Mouse (Mus musculus): ENCODE measurements around the gene Phkg2.

Gene Phkg2

DNA sequence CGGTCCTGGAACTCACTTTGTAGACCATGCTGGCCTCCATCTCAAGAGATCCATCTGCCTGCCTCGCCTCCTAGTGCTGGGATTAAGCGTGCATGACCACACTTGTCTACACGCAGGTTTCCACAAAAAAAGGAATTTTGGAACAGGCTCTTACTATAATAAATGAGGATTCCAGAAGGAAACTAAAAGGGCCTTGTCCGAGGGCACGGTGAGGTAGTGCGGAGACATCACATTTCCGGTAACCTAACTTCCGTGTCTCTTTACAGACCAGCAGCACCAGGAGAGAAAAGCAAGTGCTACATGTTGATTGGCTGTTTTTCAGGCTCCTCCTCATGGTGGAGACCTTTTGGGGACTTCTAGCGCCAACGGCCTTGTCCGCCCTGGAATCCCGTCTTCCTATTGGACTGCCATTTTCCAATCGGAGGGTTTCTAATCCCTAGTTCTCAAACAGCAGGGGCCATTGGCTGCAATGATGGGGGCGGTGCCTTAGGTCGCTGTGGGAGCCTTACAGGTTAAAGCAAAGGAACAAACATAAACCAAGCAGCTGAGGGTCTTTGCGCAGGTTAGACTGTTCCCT is at the start of gene Phkg2:
TSS of gene Phkg2 (plus strand) at position 446 of the 577 bp plus-strand sequence.
- peak; percentile 99 for DNase-seq (ENCODE audit: low read depth, low spot score)

DNA sequence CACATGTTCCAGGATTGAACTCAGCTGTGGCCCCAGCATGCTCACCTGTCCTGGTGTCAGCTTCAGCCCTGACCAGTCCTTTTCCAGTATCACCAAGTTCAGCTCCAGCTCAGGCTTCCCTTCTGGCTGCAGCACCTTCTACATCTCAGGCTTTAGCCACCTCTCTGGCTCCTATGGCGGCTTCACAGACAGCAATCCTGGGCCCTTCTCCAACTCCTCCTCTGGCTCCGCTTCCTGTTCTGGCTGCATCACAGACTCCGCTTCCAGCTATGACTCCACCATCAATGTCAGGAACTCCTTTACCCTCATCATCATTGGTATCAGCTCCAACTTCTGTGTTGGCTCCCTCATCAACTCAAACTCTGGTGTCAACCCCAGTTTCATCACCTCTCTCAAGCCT is 31.5 kb upstream of the Phkg2 start:
- DNase-seq (ENCODE audit: low read depth, low spot score), result no peak

DNA sequence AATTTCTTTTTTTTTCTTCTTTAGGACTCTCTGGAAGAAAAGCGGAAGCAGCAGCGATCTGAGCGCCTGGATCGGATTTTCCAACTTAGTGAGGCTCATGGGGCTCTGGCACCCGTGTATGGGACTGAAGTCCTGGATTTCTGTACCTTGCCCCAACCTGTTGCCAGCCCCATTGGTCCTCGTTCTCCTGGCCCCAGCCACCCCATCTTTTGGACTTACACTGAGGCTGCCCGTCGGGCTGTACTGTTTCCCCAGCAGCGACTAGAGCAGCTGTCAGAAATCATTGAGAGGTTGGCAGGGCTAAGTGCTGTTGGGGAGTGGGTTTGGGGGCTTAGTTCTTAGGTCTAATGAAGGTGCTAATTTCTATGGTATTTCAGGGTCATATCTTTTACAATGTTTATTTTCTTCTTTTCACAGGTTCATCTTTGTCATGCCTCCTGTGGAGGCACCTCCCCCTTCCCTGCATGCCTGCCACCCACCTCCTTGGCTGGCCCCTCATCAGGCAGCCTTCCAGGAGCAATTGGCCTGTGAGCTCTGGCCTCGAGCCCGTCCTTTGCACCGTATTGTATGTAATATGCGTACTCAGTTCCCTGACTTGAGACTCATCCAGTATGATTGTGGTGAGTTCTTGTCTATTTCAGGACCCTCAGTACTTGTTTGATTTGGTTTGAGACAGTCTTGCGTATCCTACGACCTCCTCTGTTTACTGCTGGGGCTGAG is 23.9 kb upstream of the Phkg2 start:
- DNase-seq (ENCODE audit: low read depth, low spot score), result no peak

DNA sequence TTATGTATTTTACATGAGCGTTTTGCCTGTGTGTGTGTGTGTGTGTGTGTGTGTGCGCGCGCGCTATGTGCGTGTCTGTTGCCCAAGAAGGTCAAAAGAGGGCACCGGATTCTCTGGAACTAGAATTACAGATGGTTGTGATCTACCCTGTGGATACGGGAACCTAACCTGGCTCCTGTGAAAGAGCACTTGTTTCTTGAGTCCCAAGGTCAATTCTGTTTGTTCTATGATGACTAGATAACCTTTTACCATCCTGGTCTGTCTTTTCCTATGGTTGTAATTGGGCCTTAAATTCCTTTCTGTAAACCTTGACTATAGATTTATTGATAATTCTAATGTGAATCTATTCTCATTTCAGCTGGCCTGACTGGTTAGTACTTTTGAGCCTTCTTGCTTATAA is 21.6 kb upstream of the Phkg2 start:
- DNase-seq (ENCODE audit: low read depth, low spot score), result no peak

DNA sequence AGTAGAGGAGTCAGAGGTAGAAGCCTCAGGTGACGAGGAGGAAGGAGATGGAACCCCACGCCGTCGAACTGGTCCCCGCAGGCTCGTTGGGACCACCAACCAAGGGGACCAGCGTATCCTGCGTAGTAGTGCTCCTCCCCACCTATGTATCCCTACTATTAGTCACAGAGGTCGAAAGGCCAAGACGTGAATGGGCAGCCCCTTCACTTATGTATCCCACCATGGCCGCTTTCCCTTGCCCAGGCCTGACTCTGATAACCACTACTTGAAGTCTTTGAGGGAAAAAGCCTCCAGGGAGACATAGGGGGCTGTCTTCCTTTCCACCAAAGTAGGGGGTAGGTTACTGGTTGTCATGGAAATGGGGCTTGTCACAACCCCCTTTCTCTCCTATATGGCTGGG is 12.6 kb upstream of the Phkg2 start:
- DNase-seq (ENCODE audit: low read depth, low spot score), result peak; percentile 28

DNA sequence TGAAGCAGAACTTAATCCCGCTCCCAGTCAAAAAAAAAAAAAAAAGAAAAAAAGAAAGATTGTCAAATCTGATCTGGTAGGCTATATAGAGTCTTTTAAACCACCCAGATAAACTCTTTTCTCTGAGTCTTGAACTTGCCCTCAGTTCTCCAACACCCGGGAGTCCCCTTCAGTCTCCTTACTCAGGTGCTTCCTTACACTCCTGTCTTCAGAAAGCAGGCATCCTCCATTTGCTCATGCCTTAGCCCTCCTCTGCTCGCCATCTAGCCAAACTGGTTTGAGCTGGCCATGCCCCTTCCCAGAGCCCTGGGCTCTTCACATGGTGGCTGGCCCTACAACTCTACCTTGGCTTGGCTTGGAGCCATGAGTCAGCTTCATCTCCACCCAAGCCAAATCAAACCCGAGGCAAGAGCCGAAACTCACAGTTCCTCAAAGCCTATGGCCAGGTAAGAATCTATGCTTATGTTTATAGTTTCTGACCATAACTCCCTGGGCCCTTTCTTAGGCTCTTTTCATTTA is 11.7 kb upstream of the Phkg2 start, which contains the start of gene Tmem265:
TSS of gene Tmem265 (plus strand) at position 51 of the 519 bp plus-strand sequence.
- peak; percentile 14 for DNase-seq (ENCODE audit: low read depth, low spot score)

DNA sequence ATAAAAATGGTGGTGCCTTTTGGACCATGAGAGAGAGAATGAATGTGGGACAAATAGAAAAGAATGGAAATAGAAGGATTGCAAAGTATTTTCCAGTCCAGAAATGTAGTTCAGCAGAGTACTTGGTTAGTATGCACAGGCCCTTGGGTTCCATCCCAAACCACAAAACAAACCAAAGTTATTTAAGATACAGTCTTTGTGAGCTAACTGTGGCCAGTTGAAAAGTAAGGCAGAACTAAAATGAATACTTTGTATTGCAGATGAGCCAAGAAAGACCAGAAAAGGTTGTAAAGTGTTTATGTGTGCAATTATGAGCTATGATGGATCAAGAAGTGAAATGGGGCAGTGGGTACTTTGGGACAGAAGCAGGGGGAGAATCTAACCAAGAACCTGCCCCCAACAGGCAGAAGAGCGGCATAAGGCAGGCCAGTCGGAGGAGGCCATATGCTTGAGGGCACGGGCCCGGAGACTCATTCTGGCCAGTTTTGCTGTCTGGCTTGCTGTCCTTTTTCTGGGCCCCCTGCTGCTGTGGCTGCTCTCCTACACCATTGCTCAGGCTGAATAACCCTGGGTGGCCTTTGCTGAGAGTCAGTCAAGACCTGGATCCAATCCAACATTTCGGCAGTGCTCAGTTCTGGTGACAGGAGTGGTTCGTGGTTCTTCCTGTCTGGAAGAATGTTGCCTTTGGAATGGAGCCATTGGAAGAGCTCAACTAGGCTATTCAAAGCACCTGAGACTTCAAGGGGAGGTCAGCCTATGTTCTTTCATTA is 8.6 kb upstream of the Phkg2 start:
- peak; percentile 26 for DNase-seq (ENCODE audit: low read depth, low spot score)

DNA sequence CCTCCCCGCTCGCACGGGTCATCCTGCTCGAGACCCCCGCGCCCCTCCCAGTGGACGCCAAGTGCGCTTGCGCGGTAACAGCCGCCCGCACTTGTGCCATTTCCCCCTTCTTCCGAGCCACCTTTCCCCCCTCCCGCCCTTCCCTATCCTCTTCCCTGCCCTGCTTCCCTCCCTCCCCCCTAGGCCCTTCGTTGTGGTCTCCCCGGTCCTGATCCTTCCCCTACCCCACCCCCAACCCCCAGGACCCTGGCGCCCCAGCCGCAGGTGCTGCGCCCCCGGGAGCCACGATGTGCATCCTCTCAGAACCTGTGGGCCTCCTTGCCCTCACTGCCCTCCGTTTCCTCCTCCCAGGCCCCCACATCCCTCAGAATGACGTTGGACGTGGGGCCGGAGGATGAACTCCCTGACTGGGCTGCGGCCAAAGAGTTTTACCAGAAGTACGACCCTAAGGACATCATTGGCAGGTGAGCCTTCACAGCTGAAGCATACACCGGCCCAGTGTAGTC is 416 bp downstream of the Phkg2 start:
- no peak for DNase-seq (ENCODE audit: low read depth, low spot score)

DNA sequence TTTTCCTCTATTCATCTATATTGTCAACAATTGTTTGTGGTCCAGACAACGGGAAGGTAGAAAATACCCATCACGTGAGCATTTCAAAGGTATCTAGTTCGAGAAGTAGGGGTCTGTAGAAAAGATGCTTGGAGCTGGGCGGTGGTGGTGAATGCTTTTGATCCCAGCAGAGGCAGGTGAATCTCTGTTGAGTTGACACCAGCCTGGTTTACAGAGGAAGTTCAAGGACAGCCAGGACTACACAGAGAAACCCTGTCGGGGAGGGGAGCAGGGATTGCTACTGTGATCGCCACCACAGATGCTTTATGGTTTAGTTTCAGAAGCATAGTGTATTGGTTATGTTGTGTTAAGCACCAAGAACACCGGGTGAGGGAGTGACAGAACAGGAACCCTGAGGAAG is 975 bp downstream of the Phkg2 start:
- no peak for DNase-seq (ENCODE audit: low read depth, low spot score)

DNA sequence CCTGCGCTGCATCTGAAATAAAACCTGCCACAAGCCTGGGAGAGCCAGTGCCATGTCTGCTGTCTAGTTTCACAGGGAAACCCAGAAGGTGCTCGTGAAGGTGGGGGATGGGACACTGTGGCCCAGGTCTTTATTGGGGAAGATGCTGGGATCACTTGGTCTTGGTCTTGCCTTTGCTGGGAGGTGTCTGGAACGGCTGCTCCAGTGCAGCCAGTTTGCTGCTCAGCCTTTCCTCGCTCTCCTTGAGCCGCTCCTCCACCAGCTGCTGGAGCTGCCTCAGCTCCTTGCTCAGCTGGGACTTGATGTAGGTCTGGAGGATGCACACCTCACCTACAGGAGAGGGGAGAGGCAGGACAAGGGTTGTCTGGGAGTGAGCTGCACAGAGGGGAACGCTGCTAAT is 10.1 kb downstream of the Phkg2 start:
- no peak for DNase-seq (ENCODE audit: low read depth, low spot score)

DNA sequence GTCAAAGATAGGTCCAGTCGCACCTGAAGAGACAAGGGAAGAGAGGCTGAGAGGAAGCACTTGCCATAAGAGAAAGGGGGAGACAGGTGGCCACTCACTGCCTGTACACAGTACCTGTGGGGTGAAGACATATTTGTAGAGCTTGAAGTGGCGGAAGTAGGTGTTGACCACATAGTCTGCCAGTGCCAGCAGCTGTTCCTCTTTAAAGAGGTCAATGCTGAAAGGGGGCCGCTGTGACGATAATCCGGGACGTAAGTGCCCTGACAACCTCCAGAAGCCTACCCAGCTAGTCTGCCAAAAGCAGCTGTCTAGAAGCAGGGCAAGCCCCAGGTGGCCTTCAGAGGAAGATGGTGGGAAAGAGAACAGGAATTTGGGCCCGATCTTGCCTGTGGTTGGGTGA is 11.9 kb downstream of the Phkg2 start:
- DNase-seq (ENCODE audit: low read depth, low spot score), result no peak

DNA sequence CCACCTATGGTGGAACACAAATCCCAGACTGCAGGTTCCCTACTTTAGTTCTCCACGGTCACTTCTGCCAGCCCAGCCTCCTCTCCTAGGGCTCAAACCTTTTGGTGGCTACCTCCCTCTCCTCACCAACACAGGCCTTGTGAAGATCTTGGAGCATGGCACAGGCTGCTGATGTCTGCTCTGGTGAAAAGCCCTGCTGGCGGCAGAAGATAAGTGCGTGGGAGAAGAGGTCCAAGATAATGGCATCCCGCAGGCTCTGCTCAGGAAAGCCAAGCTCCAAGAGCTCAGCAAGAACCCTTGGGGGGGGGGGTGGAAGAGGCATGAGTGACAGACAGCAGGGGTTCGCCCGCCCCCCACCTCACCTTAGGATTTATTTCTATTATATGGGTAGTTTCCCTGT is 13.0 kb downstream of the Phkg2 start:
- DNase-seq (ENCODE audit: low read depth, low spot score), result no peak

DNA sequence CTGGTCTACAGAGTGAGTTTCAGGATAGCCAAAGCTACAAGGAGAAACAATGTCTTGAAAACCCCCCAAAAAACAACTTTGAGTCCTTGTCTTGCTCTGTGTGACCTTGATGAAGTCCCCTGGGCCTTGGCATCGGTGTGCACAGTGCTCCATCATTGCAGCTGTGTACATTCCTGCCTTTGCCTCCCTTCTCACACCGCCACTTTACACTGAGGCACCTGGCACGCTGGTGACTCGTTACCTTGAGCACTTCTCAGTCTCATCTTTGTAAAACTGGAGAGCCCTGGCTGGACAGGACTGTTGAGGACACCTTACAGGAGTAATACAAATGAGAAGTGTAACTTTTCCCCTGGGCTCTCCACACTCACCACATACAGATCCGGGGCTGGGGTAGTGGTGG is 14.1 kb downstream of the Phkg2 start:
- DNase-seq (ENCODE audit: low read depth, low spot score), result no peak

DNA sequence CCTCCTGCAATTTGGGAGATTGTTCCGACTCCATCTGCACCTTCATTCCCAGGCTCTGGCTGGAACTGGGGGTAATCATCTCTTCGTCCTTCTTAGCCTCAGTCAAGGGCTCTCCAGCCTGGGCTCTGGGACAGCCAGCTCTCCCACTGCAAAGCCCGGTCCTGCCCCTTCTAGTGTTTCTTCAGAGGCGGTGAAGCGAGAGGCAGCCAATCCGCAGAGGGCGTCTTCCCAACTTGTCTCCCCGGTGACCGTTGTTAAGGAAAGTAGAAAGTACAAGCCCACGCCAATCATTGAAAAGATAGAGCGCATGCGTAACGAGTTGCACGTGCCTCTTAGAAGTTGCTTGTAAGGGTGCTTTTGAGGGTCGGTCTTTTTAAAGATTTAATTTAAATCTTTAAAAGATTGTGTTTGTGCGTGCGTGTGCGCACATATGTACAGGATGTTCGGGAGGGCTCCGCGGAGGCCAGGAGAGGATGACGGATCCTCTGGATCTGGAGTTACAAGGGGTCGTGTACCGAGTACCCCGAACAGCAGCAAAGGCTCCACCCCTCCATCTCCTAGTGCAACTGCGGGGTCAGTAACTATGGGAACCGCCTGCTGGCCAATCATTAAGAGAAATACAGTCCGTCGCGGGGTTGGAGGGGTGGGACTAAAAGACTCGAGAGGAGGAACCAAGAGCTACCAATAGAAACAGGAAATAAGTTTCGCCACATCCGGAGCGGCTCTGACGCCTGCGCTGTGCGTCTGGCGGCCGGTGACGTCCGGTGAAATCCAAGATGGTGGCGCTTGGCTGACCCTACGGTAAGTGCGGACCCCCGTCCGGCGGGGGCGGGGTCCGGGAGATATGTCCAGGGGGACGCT is 15.1 kb downstream of the Phkg2 start, which contains the start of the genes Ccdc189 and Rnf40:
TSS of gene Ccdc189 (minus strand) at position 585 of the 861 bp plus-strand sequence.
TSS of gene Rnf40 (plus strand) at position 757 of the 861 bp plus-strand sequence.
- peak; percentile 99 for DNase-seq (ENCODE audit: low read depth, low spot score)

DNA sequence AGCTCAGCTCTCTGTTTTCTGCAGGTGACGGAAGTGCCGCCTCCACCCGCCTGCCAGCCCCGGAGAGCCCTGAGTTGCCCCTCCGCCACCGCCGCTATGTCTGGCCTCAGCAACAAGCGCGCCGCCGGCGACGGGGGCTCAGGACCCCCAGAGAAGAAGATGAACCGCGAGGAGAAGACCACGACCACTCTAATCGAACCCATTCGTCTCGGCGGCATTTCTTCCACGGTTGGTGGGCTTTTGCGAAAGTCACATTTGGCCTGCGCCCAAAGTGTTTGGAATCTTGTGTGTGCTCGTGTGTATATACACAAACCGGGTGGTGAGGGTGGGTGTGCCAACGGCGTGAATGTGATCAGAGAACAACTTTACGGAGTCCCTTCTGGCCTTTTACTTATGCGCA is 15.8 kb downstream of the Phkg2 start:
- no peak for DNase-seq (ENCODE audit: low read depth, low spot score)

DNA sequence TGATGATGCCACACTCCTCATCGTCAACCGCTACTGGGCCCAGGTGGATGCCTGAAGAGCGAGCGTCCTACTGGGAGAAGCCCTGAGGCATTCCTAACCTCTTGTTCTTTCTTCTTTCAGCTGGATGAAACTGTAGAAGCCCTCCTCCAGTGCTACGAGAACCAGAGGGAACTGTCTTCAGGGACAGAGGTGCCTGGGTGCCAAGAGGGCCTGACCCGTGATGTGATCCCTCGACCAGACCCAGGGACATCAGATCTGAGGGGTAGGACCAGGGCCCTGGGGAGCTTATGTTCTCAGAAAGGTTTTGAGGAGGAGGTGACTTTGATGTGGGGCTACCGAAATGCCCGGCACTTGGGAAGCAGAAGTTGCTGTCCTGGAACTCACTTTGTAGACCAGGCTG is 16.5 kb downstream of the Phkg2 start:
- no peak for DNase-seq (ENCODE audit: low read depth, low spot score)

DNA sequence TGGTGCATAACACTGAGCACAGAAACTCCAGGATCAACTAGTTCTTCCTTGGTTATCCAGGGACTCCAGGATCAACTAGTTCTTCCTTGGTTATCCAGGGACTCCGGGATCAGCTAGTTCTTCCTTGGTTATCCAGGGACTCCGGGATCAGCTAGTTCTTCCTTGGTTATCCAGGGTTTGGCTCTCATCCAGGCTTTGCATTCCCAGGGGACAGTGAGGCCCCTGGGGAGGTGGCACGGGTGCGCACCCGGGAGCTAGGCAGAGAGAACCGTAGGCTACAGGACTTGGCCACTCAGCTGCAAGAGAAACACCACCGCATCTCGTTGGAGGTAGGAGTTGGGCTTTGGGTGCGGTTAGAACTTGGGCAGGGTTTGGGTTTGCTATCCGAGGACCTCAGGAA is 18.0 kb downstream of the Phkg2 start:
- peak; percentile 21 for DNase-seq (ENCODE audit: low read depth, low spot score)

DNA sequence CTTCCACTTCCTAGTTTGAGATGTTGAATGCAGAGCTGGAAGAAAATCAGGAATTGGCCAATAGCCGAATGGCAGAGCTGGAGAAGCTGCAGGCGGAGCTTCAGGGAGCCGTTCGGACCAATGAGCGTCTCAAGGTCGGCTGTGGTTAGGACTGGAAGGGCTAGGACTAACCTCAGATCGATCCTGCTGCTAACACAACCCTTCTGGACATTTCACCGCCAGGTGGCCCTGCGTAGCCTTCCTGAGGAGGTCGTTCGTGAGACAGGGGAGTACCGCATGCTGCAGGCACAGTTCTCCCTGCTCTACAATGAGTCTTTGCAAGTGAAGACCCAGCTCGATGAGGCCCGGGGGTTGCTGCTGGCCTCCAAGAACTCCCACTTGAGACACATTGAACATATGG is 19.4 kb downstream of the Phkg2 start:
- peak; percentile 85 for DNase-seq (ENCODE audit: low read depth, low spot score)

DNA sequence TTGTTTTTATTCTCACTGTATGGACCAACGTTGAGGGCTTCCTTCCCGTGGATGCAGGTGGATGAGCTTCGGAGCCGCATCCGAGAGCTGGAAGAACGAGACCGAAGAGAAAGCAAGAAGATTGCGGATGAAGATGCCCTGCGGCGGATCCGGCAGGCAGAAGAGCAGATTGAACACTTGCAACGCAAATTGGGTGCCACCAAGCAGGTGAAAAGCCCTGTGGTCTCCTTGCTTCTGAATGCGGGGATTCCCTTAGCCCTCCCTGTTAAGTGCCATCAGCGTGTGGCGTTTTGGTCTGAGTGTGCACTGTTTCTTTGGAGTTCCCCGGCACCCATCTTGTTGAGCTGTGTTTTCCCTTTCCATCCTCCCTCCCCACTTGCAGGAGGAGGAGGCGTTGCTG is 23.6 kb downstream of the Phkg2 start:
- DNase-seq (ENCODE audit: low read depth, low spot score), result no peak

DNA sequence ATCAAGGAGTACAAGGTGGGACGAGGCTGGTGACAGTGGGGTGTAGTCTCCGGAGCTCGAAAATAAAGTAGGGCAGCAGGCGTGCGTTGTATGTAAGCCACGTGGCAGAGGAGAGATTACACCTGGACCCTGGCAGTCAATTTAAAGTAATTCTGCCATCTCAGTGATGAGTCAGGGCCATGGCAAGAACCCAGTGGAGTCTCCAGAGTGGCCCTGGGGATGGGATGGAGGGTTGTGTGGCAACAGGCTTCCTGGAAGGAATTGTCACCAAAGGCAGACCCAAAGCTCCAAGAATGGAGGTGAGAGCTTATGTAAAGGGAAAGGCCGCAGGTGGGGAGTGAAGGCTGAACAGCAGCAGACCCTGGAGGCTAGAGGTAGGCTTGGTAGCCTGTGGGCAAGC is 27.5 kb downstream of the Phkg2 start:
- no peak for DNase-seq (ENCODE audit: low read depth, low spot score)

DNA sequence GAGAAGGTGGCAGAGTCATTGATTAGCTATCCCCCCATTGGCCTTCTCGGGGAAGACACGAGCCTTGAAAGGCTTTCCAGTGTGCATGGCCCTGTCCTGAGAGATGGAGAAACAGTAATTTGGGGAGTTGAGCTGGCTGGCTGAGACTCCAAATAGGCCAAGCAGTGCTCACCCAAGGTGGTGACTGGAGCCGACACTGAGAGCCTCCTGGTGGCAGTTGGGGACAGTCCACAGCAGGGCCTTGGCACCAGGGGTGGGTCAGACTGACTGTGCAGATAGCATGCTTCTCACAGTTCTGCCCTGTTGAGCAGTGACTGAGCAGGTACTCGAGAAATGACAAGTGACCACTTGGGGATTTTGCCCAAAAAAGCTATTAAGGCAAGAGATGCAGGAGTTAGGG is 28.6 kb downstream of the Phkg2 start:
- no peak for DNase-seq (ENCODE audit: low read depth, low spot score)

Measured in ZHBTc4 (cell line).